ENCODE assay signal across 7 mouse cellular contexts in the genomic region with DNA sequence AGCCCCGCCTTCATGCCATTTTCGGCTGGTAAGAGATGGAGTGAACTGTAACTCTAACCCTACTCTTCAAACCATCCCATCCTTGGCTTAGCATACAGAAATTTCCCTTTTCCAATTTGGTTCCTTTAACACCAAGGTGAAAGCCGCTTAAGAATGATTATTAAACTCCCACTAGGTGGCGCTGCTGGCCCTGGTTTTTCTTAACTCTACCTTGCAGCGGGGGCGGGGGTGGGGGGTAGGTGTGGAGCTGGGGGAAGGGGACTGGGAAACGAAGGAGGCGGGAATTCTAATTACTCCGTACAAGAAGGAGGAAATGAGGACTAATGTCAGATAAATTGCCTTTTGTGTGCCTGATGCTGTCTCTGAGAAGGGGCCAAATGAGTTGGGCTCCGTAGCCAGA. TPM values are rescaled to one million over a fixed set of nuclear protein-coding genes. Genes with fewer than 3 reads are reported as not detected.
DNase-seq lines count a peak whose midpoint lies in the region; ATAC-seq lines count a peak whose summit lies in the region.

No protein-coding gene starts in this region.

- intact Hi-C loops in heart, postnatal 14 days (cut with DNase I): loop anchor here (2.0 kb wide), 1 partner anchor 144 kb away; no protein-coding TSS in a partner anchor
- intact Hi-C loops in left cerebral cortex, postnatal 4 days (cut with DNase I): no loop called here

- no peak for ATAC-seq in megakaryocyte, adult 5-6 weeks (ENCODE audit: poor library complexity, severe bottlenecking)

- peak; percentile 56 for DNase-seq in WW6 (ENCODE audit: low read depth, low spot score)
- peak; percentile 31 for DNase-seq in cerebellum, adult 9-11 months
- DNase-seq in heart, postnatal 14 days: peak; percentile 51 to 71
- peak; percentile 75 for DNase-seq in left cerebral cortex, postnatal 4 days
- DNase-seq in right cerebral cortex, postnatal 25 days: peak; percentile 9

- H3K4me3 ChIP-seq in megakaryocyte, embryonic 14.5 days (replicated peaks): peak overlapping the region; percentile 74

- H3K27me3 ChIP-seq in megakaryocyte, embryonic 14.5 days (replicated peaks): peaks cover 6% of the 10 kb centered on the region

- peaks cover 5% of the 10 kb centered on the region; the same call in 1 of the 2 replicates for H3K4me1 ChIP-seq in megakaryocyte, embryonic 14.5 days

- no peaks in the 10 kb centered on the region for H3K36me3 ChIP-seq in megakaryocyte, embryonic 14.5 days (replicated peaks; ENCODE audit: low read length)

- no peaks in the 10 kb centered on the region; the same call in 1 of the 2 replicates for H3K9me3 ChIP-seq in megakaryocyte, embryonic 14.5 days

RNA-seq across cellular contexts. Expression of a gene that starts 12.9 kb away (rescaled TPM):
- not detected in 2 replicates for polyA plus RNA-seq in megakaryocyte, embryonic 14.5 days (2012; ENCODE audit: insufficient read depth, low replicate concordance)
- not detected in 2 replicates for total RNA-seq in megakaryocyte, adult 5-6 weeks (2015)
- not detected in 2 replicates for total RNA-seq in megakaryocyte, adult 5-6 weeks (2017)
- 10 to 100 TPM in 1 of 2 experiments, under 1 TPM in 1; 0.12 to 25.5 TPM for total RNA-seq in heart, postnatal 14 days (2021)
- total RNA-seq in left cerebral cortex, postnatal 4 days (2021): not detected

RNA-seq across cellular contexts. Expression of a gene that starts 20.9 kb away (rescaled TPM):
- not detected in 2 replicates for polyA plus RNA-seq in megakaryocyte, embryonic 14.5 days (2012; ENCODE audit: insufficient read depth, low replicate concordance)
- total RNA-seq in megakaryocyte, adult 5-6 weeks (2015): not detected in 2 replicates
- not detected in 2 replicates for total RNA-seq in megakaryocyte, adult 5-6 weeks (2017)
- not detected for total RNA-seq in heart, postnatal 14 days (2021)
- not detected for total RNA-seq in left cerebral cortex, postnatal 4 days (2021)

RNA-seq across cellular contexts. Expression of a gene that starts 34.0 kb away (rescaled TPM):
- 75.2 and 107 TPM in 2 replicates for polyA plus RNA-seq in megakaryocyte, embryonic 14.5 days (2012; ENCODE audit: insufficient read depth, low replicate concordance)
- 11.1 and 12.5 TPM in 2 replicates for total RNA-seq in megakaryocyte, adult 5-6 weeks (2015)
- total RNA-seq in megakaryocyte, adult 5-6 weeks (2017): 22.2 and 29.6 TPM in 2 replicates
- total RNA-seq in heart, postnatal 14 days (2021): 10 to 100 TPM; 60.1 to 60.6 TPM
- 10 to 100 TPM; 89.8 to 91.3 TPM for total RNA-seq in left cerebral cortex, postnatal 4 days (2021)

RNA-seq across cellular contexts. Expression of a gene that starts 46.1 kb away (rescaled TPM):
- polyA plus RNA-seq in megakaryocyte, embryonic 14.5 days (2012; ENCODE audit: insufficient read depth, low replicate concordance): 400 and 700 TPM in 2 replicates
- 65.7 and 73.7 TPM in 2 replicates for total RNA-seq in megakaryocyte, adult 5-6 weeks (2015)
- total RNA-seq in megakaryocyte, adult 5-6 weeks (2017): 26.8 and 30.4 TPM in 2 replicates
- 10 to 100 TPM; 21.9 to 22.1 TPM for total RNA-seq in heart, postnatal 14 days (2021)
- total RNA-seq in left cerebral cortex, postnatal 4 days (2021): 10 to 100 TPM; 86.0 to 89.0 TPM

RNA-seq across cellular contexts. Expression of a gene that starts 48.3 kb away (rescaled TPM):
- not detected in 2 replicates for polyA plus RNA-seq in megakaryocyte, embryonic 14.5 days (2012; ENCODE audit: insufficient read depth, low replicate concordance)
- total RNA-seq in megakaryocyte, adult 5-6 weeks (2015): not detected in 2 replicates
- not detected in 2 replicates for total RNA-seq in megakaryocyte, adult 5-6 weeks (2017)
- total RNA-seq in heart, postnatal 14 days (2021): not detected
- total RNA-seq in left cerebral cortex, postnatal 4 days (2021): not detected

Comparison
In these comparisons a context has a peak if more than half of its experiments do, and no peak if none do; other contexts are left out.
1. DNase-seq: peak in every context shown above with its lines; median percentile 75 in left cerebral cortex, postnatal 4 days; 61 in heart, postnatal 14 days; 56 in WW6; 31 in cerebellum, adult 9-11 months; 9 in right cerebral cortex, postnatal 25 days.